Mouse (Mus musculus): Measurements from ENCODE around the gene Crp.

Crp gene

GRCm38 (mm10) chr1:172711396-172711795 is 13.5 kb downstream of the Crp start:
- ATAC-seq (ENCODE audit: insufficient number of reproducible peaks, low FRiP score, low TSS enrichment): no peak

- ATAC-seq (ENCODE audit: insufficient number of reproducible peaks, low FRiP score, low TSS enrichment): no peak
Measured at GRCm38 (mm10) chr1:172711962-172712361, 14.1 kb downstream of the Crp start.

- ATAC-seq (ENCODE audit: insufficient number of reproducible peaks, low FRiP score, low TSS enrichment): no peak
Measured at GRCm38 (mm10) chr1:172751241-172751640, 53.4 kb downstream of the Crp start.

GRCm38 (mm10) chr1:172755151-172755550 is 57.3 kb downstream of the Crp start:
- ATAC-seq (ENCODE audit: insufficient number of reproducible peaks, low FRiP score, low TSS enrichment): no peak

GRCm38 (mm10) chr1:172759525-172759924 is 61.7 kb downstream of the Crp start:
- no peak for ATAC-seq (ENCODE audit: insufficient number of reproducible peaks, low FRiP score, low TSS enrichment)

- no peak for ATAC-seq (ENCODE audit: insufficient number of reproducible peaks, low FRiP score, low TSS enrichment)
Measured at GRCm38 (mm10) chr1:172779195-172779594, 81.3 kb downstream of the Crp start.

- ATAC-seq (ENCODE audit: insufficient number of reproducible peaks, low FRiP score, low TSS enrichment): no peak
Measured at GRCm38 (mm10) chr1:172785322-172785721, 87.5 kb downstream of the Crp start.

- no peak for ATAC-seq (ENCODE audit: insufficient number of reproducible peaks, low FRiP score, low TSS enrichment)
Measured at GRCm38 (mm10) chr1:172785886-172786285, 88.0 kb downstream of the Crp start.

GRCm38 (mm10) chr1:172828975-172829374 is 131.1 kb downstream of the Crp start:
- no peak for ATAC-seq (ENCODE audit: insufficient number of reproducible peaks, low FRiP score, low TSS enrichment)

GRCm38 (mm10) chr1:172847044-172847761 is 149.3 kb downstream of the Crp start:
- ATAC-seq (ENCODE audit: insufficient number of reproducible peaks, low FRiP score, low TSS enrichment): no peak

GRCm38 (mm10) chr1:172848171-172848570 is 150.3 kb downstream of the Crp start:
- no peak for ATAC-seq (ENCODE audit: insufficient number of reproducible peaks, low FRiP score, low TSS enrichment)

GRCm38 (mm10) chr1:172875265-172875664 is 177.4 kb downstream of the Crp start:
- no peak for ATAC-seq (ENCODE audit: insufficient number of reproducible peaks, low FRiP score, low TSS enrichment)

- no peak for ATAC-seq (ENCODE audit: insufficient number of reproducible peaks, low FRiP score, low TSS enrichment)
Measured at GRCm38 (mm10) chr1:172876675-172877074, 178.8 kb downstream of the Crp start.

Measured in cerebellum, adult (tissue).